Mouse (Mus musculus): Measurements from ENCODE around the gene Zbed6. TPM values are rescaled to one million over a fixed set of nuclear protein-coding genes. Genes with fewer than 3 reads are reported as not detected.

Zbed6 gene
- polyA plus RNA-seq, 1 experiment: 2.2 TPM

DNA sequence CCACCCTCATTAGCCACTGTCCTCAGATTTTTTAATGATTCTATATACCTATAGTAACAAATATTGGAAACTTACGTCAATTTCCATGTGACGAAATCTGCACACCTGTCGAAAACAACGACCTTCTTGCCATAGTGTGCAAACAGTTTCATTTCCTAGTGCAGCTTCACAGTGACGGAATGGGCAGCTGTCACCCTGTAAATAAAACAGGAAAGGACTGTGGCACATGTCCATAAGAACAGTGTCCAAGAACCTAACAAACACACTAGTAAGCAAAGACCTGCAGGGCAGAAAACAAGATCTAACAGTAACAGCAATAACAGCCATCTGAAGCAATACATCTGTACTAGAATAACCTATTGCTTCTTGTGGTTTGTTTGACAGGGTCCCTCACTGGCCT lies 15.0 kb downstream of the Zbed6 start:
- H3K4me1 ChIP-seq (ENCODE audit: control insufficient read depth, insufficient read depth, low read length): no peaks in the 10 kb centered on the region; the same call in 1 of the 2 replicates
- peaks cover 6% of the 10 kb centered on the region for H3K36me3 ChIP-seq (ENCODE audit: control insufficient read depth, insufficient read depth, low read length)
- H3K27ac ChIP-seq (ENCODE audit: insufficient read depth, low read depth, low read length): no peak overlapping the region
- H3K4me3 ChIP-seq (ENCODE audit: insufficient read depth, low read depth, low read length): no peak overlapping the region
- TF ChIP-seq CTCF (conservative IDR thresholded peaks at IDR 0.05; ENCODE audit: insufficient read depth, insufficient read length, low read depth, low read length) (no peak), POLR2A (IDR thresholded peaks at IDR 0.05; ENCODE audit: low read depth, low read length) (no peak)
- no peaks in the 10 kb centered on the region for H3K27me3 ChIP-seq (replicated peaks; ENCODE audit: control insufficient read depth, insufficient read depth, low read length)
- 92% methylated on average over 5 of the region's 5 CpGs for WGBS
- no peak for DNase-seq

DNA sequence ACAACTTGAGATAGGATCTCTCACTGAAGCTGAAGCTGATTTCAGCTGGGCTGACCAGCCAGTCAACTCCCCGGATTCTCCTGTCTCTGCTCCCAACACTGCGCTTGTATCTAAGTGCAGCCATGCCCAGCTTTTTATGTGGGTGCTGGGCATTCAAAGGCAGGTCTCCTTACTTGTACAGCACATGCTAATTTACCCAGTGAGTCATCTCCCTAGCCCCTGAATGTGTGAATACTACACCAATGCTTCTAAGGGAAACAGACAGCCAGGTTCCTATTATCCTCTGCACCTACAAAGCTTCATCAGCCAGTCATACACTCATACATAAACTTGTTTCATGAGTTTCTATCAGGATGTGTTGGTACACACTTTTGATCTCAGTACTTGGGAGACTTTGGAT lies 19.5 kb downstream of the Zbed6 start:
- TF ChIP-seq CTCF (conservative IDR thresholded peaks at IDR 0.05; ENCODE audit: insufficient read depth, insufficient read length, low read depth, low read length) (no peak), POLR2A (IDR thresholded peaks at IDR 0.05; ENCODE audit: low read depth, low read length) (no peak)
- Histone ChIP-seq H3K4me3 (ENCODE audit: insufficient read depth, low read depth, low read length) (no peak overlapping the region), H3K36me3 (ENCODE audit: control insufficient read depth, insufficient read depth, low read length) (peaks cover 18% of the 10 kb centered on the region), H3K27ac (ENCODE audit: insufficient read depth, low read depth, low read length) (no peak overlapping the region), H3K27me3 (replicated peaks; ENCODE audit: control insufficient read depth, insufficient read depth, low read length) (no peaks in the 10 kb centered on the region), H3K4me1 (ENCODE audit: control insufficient read depth, insufficient read depth, low read length) (no peaks in the 10 kb centered on the region)
- no peak for DNase-seq
- 91% methylated on average over 2 of the region's 2 CpGs for WGBS

DNA sequence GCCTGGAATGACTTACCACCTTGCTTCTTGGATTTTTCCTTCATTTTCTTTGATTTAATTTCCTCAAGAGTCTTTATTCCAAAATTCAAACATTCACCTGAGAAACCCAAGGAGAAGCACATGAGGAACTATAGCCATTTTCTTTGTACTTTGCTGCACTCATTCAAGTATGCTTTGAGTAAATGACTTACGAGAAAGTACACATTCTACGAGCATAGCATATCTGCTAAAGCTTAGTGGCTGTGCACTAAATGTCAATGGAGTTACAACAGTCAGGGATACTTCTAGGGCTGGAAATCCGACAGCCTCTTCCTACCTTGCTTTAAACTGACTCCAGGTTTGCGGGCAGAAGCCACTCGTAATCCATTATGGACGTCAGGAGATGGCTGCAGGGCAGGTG lies 22.2 kb downstream of the Zbed6 start:
- no peak overlapping the region for H3K4me3 ChIP-seq (ENCODE audit: insufficient read depth, low read depth, low read length)
- WGBS: 92% methylated on average over 6 of the region's 6 CpGs
- peaks cover 24% of the 10 kb centered on the region for H3K36me3 ChIP-seq (ENCODE audit: control insufficient read depth, insufficient read depth, low read length)
- no peaks in the 10 kb centered on the region for H3K27me3 ChIP-seq (replicated peaks; ENCODE audit: control insufficient read depth, insufficient read depth, low read length)
- no peaks in the 10 kb centered on the region for H3K4me1 ChIP-seq (ENCODE audit: control insufficient read depth, insufficient read depth, low read length)
- H3K27ac ChIP-seq (ENCODE audit: insufficient read depth, low read depth, low read length): no peak overlapping the region
- no peak for DNase-seq
- TF ChIP-seq CTCF (conservative IDR thresholded peaks at IDR 0.05; ENCODE audit: insufficient read depth, insufficient read length, low read depth, low read length) (no peak), POLR2A (IDR thresholded peaks at IDR 0.05; ENCODE audit: low read depth, low read length) (no peak)

DNA sequence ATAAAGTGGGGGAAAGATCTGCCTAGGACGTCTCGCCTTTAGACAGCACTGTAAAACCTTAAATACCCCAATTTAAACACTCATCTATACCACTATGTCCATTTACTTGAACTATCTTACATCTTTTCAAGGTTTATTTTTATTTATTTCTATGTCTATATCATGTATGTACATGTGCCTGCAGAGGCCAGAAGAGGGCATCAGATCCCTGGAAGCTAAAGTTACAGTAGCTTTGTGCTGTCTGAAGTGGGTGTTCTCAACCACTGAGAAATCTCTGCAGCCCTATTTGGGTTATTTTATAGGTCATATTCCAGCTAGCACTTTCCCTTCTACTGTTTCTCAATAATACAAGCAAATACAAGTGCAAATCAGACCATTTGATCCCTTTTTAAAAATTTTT lies 28.5 kb downstream of the Zbed6 start:
- H3K4me1 ChIP-seq (ENCODE audit: control insufficient read depth, insufficient read depth, low read length): no peaks in the 10 kb centered on the region
- peak; percentile 11 for DNase-seq
- H3K27ac ChIP-seq (ENCODE audit: insufficient read depth, low read depth, low read length): no peak overlapping the region
- H3K27me3 ChIP-seq (replicated peaks; ENCODE audit: control insufficient read depth, insufficient read depth, low read length): no peaks in the 10 kb centered on the region
- TF ChIP-seq POLR2A (IDR thresholded peaks at IDR 0.05; ENCODE audit: low read depth, low read length) (no peak), CTCF (conservative IDR thresholded peaks at IDR 0.05; ENCODE audit: insufficient read depth, insufficient read length, low read depth, low read length) (no peak)
- H3K4me3 ChIP-seq (ENCODE audit: insufficient read depth, low read depth, low read length): no peak overlapping the region
- 84% methylated on average over 2 of the region's 2 CpGs for WGBS
- peaks cover 28% of the 10 kb centered on the region for H3K36me3 ChIP-seq (ENCODE audit: control insufficient read depth, insufficient read depth, low read length)

DNA sequence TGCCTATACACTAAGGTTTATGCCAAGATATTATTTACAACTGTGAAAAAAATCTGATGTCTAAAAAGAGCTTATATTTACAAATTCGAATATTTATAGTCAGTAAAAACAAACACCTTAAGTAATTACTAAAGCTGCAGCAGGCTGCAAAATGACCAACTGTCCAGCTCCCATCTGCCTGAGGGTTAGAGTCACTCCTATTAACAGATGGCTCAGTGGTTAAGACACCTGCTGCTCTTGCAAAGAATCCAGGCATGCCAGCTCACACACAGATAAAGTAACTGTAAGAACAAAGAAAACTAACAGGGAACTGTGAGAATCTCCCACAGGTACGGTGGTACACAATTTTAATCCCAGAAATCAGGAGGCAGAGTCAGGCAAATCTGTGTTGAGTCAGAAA lies 35.6 kb downstream of the Zbed6 start:
- H3K4me3 ChIP-seq (ENCODE audit: insufficient read depth, low read depth, low read length): no peak overlapping the region
- no peaks in the 10 kb centered on the region for H3K4me1 ChIP-seq (ENCODE audit: control insufficient read depth, insufficient read depth, low read length)
- TF ChIP-seq POLR2A (IDR thresholded peaks at IDR 0.05; ENCODE audit: low read depth, low read length) (no peak), CTCF (conservative IDR thresholded peaks at IDR 0.05; ENCODE audit: insufficient read depth, insufficient read length, low read depth, low read length) (no peak)

DNA sequence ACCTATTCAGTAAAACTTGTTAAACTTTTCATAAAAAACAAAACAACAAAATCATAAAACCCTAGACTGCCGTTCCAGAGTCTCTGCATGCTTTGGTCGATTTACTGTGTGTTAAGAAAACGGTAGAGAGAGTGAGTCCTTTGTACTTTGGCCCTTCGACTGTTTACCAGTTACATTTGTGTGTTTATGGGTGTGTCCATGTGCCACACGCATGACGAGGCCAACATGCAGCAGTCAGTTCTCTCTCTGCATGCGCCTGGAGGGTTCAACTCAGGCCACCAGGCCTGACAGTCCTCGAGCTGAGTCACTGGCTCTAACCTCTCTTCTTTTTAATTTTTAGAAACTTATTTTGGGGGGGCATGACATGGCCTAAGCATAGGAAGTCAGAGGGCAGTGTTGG lies 42.4 kb downstream of the Zbed6 start:
- Histone ChIP-seq H3K27ac (ENCODE audit: insufficient read depth, low read depth, low read length) (no peak overlapping the region), H3K36me3 (ENCODE audit: control insufficient read depth, insufficient read depth, low read length) (peaks cover 10% of the 10 kb centered on the region), H3K4me3 (ENCODE audit: insufficient read depth, low read depth, low read length) (no peak overlapping the region), H3K4me1 (ENCODE audit: control insufficient read depth, insufficient read depth, low read length) (no peaks in the 10 kb centered on the region; the same call in 1 of the 2 replicates), H3K27me3 (replicated peaks; ENCODE audit: control insufficient read depth, insufficient read depth, low read length) (no peaks in the 10 kb centered on the region)
- 55% methylated on average over 8 of the region's 8 CpGs for WGBS
- TF ChIP-seq CTCF (conservative IDR thresholded peaks at IDR 0.05; ENCODE audit: insufficient read depth, insufficient read length, low read depth, low read length) (no peak), POLR2A (IDR thresholded peaks at IDR 0.05; ENCODE audit: low read depth, low read length) (no peak)
- peak; percentile 34 for DNase-seq

More for the DNA sequence above, 35.6 kb downstream of the Zbed6 start:
- WGBS: 82% methylated on average over 2 of the region's 2 CpGs
- no peaks in the 10 kb centered on the region for H3K27me3 ChIP-seq (replicated peaks; ENCODE audit: control insufficient read depth, insufficient read depth, low read length)
- no peak for DNase-seq
- H3K27ac ChIP-seq (ENCODE audit: insufficient read depth, low read depth, low read length): no peak overlapping the region
- H3K36me3 ChIP-seq (ENCODE audit: control insufficient read depth, insufficient read depth, low read length): peaks cover 30% of the 10 kb centered on the region

DNA sequence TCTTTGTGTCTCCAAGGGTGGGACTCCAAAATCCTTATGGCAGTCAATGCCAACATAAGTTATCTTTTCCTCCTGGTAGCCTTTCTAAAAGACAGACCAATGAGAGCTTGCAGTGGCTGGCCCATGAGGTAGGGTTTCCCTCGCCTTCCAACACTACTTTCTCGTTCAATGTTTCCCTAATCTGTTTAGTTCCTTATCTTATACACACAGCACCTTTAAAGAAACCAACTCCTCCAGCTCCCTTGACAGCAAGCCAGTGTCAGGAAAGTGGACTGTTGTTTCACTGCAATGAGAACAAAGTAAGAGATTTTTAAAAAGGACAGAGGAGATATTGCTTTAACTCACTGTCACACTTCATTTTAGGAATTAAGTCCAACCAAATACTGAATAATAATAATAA lies 42.8 kb downstream of the Zbed6 start:
- Histone ChIP-seq H3K4me1 (ENCODE audit: control insufficient read depth, insufficient read depth, low read length) (no peaks in the 10 kb centered on the region; the same call in 1 of the 2 replicates), H3K4me3 (ENCODE audit: insufficient read depth, low read depth, low read length) (no peak overlapping the region), H3K36me3 (ENCODE audit: control insufficient read depth, insufficient read depth, low read length) (peaks cover 8% of the 10 kb centered on the region), H3K27me3 (replicated peaks; ENCODE audit: control insufficient read depth, insufficient read depth, low read length) (no peaks in the 10 kb centered on the region), H3K27ac (ENCODE audit: insufficient read depth, low read depth, low read length) (no peak overlapping the region)
- TF ChIP-seq POLR2A (IDR thresholded peaks at IDR 0.05; ENCODE audit: low read depth, low read length) (no peak), CTCF (conservative IDR thresholded peaks at IDR 0.05; ENCODE audit: insufficient read depth, insufficient read length, low read depth, low read length) (no peak)
- WGBS: 63% methylated on average over 2 of the region's 2 CpGs
- DNase-seq: no peak

All from kidney, adult 2 months (tissue).